Mouse (Mus musculus): ENCODE data around the gene Lingo3.

The Lingo3 gene

DNA sequence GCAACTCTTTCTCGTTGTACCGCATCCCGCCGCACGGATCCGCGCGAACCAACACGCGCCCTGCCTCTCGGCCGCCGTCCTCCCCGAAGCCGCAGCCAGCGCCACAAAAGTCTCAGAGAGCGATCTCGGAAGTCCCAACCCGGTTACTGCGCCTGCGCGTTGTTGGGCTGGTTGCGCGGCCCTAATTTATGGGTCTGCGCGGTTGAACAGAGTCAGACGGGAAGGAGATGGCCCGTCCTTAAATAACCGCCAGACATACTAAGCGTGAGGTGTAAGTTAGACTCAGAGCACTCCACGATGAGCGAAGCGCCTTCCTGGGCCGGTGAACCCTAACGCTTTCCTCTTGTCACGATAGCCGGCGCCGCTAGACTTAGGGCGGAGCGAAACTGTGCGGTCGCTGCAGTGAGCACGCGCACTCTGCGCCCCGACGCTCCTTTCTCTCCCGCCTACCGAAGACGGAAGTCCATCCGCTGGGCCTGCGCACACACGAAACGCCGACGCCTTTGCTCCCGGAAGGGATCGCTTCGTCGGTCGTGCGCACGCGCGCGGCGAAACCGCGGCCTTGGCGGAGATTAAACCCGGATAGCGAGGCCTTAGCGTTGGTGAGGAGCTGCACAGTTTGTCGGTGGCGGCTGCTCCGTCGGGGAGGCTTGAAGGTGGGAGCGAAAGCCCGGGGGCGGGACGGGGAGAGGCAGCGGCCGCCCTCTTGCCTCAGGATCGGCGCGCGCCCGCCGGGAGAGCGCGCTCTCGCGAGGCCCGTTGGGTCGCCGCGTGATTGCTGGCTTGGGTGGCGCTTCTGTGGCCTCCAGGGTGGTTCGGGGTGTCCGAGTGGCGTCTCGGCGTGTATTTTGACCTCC lies 45.5 kb downstream of the Lingo3 start, which contains the start of the genes Sf3a2 and Plekhj1:
TSS of gene Sf3a2 (plus strand) at position 49 of the 857 bp plus-strand sequence.
TSS of gene Plekhj1 (minus strand) at position 477 of the 857 bp plus-strand sequence.
- DNase-seq (ENCODE audit: low read depth): peak; percentile 98

GRCm38 (mm10) chr10:80797186-80798149 lies 46.4 kb downstream of the Lingo3 start:
- no peak for DNase-seq (ENCODE audit: low read depth)

DNA sequence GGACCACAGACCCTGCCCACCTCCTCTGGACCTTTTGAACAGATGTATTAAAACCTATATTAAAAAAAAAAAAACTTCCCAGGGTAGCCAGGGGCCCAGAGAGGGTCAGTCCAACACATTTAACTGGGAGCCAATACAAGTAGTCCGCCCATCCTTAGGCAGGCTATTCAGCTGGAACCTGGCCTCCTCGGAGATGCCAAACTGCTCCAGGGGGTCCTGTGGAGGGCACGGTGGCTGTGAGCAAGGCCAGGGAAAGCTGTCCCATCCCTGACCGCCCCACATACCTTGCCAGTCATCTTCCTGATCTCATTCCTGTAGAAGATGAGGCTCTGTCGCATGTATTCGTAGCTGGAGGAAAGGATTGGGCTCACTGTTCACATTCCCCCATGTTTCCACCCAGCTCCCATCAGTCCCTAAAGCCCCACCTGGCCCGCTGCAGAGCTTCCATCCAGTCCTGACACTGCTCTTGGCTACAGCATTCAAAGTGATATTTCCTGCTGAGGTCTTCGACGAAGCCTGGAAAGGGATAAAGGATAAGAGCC lies 47.5 kb downstream of the Lingo3 start:
- DNase-seq (ENCODE audit: low read depth): no peak

DNA sequence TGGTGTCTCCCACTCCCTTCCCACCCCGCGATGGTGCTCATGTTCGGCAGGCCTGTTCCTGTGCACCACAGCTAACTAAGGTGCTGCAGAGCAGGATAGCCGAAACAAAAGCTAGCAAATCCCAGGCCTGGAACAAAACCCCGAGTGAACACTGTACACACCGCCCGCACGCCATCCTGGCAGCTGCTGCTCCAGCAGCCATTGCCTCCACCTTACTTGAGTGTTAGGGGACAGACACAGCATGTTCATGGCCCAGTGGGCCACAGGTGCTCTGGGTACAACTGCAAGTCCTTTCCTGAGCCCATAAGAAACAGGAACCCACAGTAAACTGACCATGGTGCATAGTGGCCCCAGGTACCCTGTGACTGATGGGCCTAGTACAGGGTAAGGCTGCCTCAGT lies 49.1 kb downstream of the Lingo3 start:
- DNase-seq (ENCODE audit: low read depth): no peak

DNA sequence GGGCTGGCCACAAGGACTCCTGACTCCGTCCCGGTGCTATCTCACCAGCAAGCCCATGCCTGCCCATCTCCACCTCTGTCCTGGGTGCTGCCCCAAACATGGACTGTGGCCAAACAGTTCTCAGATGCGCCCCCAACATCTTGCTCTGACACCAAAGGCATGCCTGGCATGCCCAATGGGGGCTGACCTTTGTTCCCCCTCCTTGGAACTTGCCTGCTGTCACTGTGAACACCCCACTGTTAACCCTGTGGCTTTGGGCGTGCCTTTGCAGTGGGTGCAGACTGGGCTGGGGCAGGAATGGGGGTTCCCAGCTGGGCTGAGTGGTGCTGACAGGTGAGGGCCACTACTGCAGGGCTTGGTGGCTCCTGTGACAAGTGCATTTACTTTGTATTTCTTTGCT lies 50.0 kb downstream of the Lingo3 start:
- DNase-seq (ENCODE audit: low read depth): no peak

DNA sequence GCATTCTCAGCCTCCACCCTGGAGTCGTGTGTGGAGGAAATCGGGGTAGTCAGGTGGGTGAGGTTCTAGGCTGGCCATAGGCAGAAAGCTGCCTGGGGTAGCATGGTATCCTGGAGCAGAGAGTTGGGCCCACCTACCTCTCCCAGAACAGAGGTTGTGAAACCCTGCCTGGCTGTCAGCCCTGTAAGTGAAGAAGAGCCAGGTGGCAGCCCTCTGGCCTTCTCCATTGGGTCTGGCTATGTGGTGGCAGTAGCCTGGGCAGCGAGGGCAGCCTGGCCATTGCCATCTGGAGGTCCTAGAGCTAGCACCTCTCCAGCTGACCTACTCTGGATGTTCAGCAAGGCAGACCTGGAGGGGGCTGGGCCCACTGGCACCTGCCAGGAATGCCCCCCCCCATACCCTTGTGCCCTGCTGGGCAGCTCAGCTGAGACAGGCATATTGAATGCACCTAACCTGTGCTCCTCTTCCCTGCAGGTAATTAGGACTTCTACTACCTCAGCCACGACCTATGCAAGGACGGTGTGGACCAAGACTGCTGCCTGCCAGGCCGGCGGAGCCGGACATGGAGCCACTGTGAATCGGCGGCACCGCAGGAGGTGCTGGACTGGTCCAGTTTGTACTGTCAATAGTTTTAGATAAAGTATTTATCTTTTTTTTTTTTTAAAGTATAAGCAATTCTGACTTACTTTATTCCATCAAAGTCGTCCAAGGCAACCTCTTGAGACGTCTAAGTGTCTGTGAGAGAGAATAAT lies 50.6 kb downstream of the Lingo3 start:
- DNase-seq (ENCODE audit: low read depth): no peak

DNA sequence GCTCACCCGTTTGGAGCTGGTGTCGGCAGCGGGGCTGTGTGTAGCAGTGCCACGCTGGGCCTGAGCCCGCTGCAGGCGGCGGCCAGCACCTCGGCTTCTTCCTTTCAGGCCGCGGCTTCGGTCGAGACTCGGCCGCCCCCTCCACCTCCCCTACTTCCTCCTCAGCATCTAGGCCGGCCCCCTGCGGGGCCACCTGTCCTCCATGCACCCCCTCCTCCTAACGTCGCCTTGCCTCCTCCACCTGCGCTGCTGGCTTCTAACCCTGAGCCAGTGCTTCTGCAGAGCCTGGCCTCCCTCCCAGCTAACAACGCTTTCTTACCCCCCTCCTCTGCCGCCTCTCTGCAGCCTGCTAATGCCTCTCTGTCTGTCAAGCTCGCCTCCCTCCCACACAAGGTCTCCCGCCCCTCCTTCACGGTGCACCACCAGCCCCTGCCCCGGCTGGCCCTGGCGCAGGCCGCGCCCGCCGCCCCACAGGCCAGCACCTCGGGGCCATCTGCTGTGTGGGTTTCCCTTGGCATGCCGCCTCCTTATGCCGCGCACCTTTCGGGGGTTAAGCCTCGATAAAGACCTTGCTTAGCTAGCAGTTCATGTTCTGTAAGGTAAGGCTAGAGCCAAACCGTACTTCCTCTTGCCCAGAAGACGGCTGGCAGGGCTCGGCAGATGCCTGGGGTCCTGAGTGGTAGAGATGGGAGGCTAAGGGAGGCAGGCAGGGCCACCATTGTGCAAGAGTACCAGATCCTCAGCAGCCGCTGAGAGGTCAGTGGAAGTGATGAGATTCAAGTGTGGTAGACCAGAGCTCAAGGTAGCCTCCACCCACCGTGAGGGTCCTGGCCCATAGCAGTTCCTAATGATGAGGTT lies 51.4 kb downstream of the Lingo3 start:
- no peak for DNase-seq (ENCODE audit: low read depth)

GRCm38 (mm10) chr10:80791476-80792174 lies 52.2 kb downstream of the Lingo3 start:
- no peak for DNase-seq (ENCODE audit: low read depth)

DNA sequence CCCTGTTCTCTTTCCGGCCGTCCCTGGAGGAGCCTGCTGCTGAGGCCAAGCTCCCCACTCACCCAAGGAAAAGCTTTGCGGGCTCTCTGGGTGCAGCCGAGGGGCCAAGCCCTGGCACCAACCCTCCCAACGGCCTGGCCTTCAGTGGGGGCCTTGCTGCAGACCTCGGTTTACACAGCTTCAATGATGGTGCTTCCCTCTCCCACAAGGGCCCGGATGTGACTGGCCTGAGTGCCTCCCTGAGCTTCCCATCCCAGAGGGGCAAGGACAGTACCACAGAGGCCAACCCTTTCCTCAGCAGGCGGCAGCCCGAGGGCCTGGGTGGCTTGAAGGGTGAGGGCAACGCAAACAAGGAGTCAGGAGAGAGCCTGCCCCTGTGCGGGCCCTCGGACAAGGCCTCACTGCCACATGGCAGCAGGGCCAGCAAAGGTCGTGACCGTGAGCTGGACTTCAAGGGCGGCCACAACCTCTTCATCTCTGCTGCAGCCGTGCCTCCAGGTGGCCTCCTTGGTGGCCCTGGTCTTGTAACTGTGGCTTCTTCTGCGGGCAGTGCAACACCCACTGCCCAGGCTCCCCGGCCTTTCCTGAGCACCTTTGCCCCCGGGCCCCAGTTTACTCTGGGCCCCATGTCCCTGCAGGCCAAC lies 53.0 kb downstream of the Lingo3 start:
- DNase-seq (ENCODE audit: low read depth): no peak

DNA sequence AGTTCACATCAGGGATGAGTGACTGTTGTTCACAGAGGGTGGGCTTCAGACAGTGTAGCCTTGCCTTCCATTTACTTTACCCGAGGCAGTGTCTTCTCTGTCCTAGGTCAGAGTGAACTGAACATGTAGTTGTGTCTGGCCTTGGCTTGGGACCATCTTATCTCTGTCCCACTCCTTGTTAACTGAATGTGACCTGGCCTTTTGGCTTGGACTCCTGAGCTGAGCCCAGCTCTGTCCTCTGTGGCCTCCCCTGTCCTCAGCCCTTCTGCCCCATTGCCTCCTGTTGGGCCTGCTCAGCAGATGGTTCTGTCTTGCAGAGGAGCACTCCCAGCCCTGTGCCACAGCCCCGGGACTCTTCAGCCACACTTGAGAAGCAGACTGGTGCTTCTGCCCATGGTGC lies 56.3 kb downstream of the Lingo3 start:
- no peak for DNase-seq (ENCODE audit: low read depth)

GRCm38 (mm10) chr10:80785963-80786362 lies 57.9 kb downstream of the Lingo3 start:
- no peak for DNase-seq (ENCODE audit: low read depth)

DNA sequence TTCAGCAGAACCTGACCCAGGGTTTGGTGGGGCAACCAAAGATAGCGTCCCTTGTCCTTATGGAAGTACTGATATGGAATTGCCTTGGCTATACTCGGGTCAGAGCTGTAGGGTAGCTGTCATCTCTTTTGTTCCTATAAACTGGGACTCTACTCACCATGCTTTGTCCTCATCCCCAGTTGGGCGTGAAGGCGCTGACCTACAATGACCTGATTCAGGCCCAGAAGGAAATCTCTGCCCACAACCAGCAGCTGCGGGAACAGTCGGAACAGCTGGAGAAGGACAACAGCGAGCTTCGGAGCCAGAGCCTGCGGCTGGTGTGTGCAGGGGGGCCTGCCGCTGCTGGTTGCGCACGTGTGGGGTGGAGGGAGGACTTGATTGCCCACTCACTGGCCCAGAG lies 59.0 kb downstream of the Lingo3 start:
- no peak for DNase-seq (ENCODE audit: low read depth)

GRCm38 (mm10) chr10:80784302-80784701 lies 59.5 kb downstream of the Lingo3 start:
- no peak for DNase-seq (ENCODE audit: low read depth)
